Mouse (Mus musculus): ENCODE data around the gene Gm525. TPM values are rescaled to one million over a fixed set of nuclear protein-coding genes. Genes with fewer than 3 reads are reported as not detected.
"Not testable (repeated sequence)": the region's sequence is repeated elsewhere in the genome, so short reads cannot be mapped to it uniquely, and the experiment has no call there.

The Gm525 gene
- total RNA-seq, 2 experiments from 2014 or later: not detected

GRCm38 (mm10) chr11:89086208-89086809 lies 12.7 kb downstream of the Gm525 start:
- DNase-seq: no peak
- TF ChIP-seq CTCF (IDR thresholded peaks at IDR 0.05): no peak
- no peak overlapping the region for H3K27ac ChIP-seq
- intact Hi-C loops (cut with DNase I): no loop called here
- H3K4me3 ChIP-seq: no peak overlapping the region

- intact Hi-C loops (cut with DNase I): no loop called here
- TF ChIP-seq CTCF (IDR thresholded peaks at IDR 0.05): peak; percentile 42
- DNase-seq: no peak
- Histone ChIP-seq H3K27ac (no peak overlapping the region), H3K4me3 (no peak overlapping the region)
These were observed 15.1 kb downstream of the Gm525 start for GRCm38 (mm10) chr11:89088754-89089153.

GRCm38 (mm10) chr11:89090359-89090758 lies 16.7 kb downstream of the Gm525 start:
- H3K4me3 ChIP-seq, H3K27ac ChIP-seq, DNase-seq: not testable (repeated sequence)
- intact Hi-C loops (cut with DNase I): loop anchor here (10.0 kb wide), 1 partner anchor 634 kb away; no protein-coding TSS in a partner anchor

GRCm38 (mm10) chr11:89092714-89093113 lies 19.1 kb downstream of the Gm525 start:
- Histone ChIP-seq H3K4me3 (no peak overlapping the region), H3K27ac (peak overlapping the region; percentile 20; the same call in 1 of the 2 replicates)
- intact Hi-C loops (cut with DNase I): loop anchor here (10.0 kb wide), 1 partner anchor 632 kb away; no protein-coding TSS in a partner anchor
- no peak for TF ChIP-seq CTCF (IDR thresholded peaks at IDR 0.05)
- DNase-seq: peak; percentile 47

- Histone ChIP-seq H3K4me3 (no peak overlapping the region), H3K27ac (no peak overlapping the region)
- no peak for TF ChIP-seq CTCF (IDR thresholded peaks at IDR 0.05)
- DNase-seq: no peak
- intact Hi-C loops (cut with DNase I): loop anchor here (10.0 kb wide), 1 partner anchor 629 kb away; no protein-coding TSS in a partner anchor
These were observed 21.7 kb downstream of the Gm525 start for GRCm38 (mm10) chr11:89095306-89095705.

GRCm38 (mm10) chr11:89097292-89097691 lies 23.7 kb downstream of the Gm525 start:
- H3K4me3 ChIP-seq, DNase-seq: not testable (repeated sequence)
- H3K27ac ChIP-seq: peak overlapping the region; percentile 73; the same call in 1 of the 2 replicates
- intact Hi-C loops (cut with DNase I): loop anchor here (10.0 kb wide), 1 partner anchor 628 kb away; no protein-coding TSS in a partner anchor

GRCm38 (mm10) chr11:89098083-89098835 lies 24.6 kb downstream of the Gm525 start:
- H3K4me3 ChIP-seq: no peak overlapping the region
- no peak for TF ChIP-seq CTCF (IDR thresholded peaks at IDR 0.05)
- H3K27ac ChIP-seq: peak overlapping the region; percentile 79
- intact Hi-C loops (cut with DNase I): loop anchor here (2.0 to 10.0 kb wide), 2 partner anchors 89 to 627 kb away; no protein-coding TSS in a partner anchor
- peak; percentile 85 for DNase-seq

- no peak for TF ChIP-seq CTCF (IDR thresholded peaks at IDR 0.05)
- peak overlapping the region; percentile 79; the same call in 1 of the 2 replicates for H3K27ac ChIP-seq
- DNase-seq: no peak
- intact Hi-C loops (cut with DNase I): loop anchor here (2.0 to 10.0 kb wide), 2 partner anchors 88 to 626 kb away; no protein-coding TSS in a partner anchor
- no peak overlapping the region for H3K4me3 ChIP-seq
These were observed 25.3 kb downstream of the Gm525 start for GRCm38 (mm10) chr11:89098930-89099329.

- no peak; the same call in 1 of the 2 replicates for TF ChIP-seq CTCF (IDR thresholded peaks at IDR 0.05)
- DNase-seq: peak; percentile 91
- peak overlapping the region; percentile 70 for H3K4me3 ChIP-seq
- H3K27ac ChIP-seq: peak overlapping the region; percentile 84
- intact Hi-C loops (cut with DNase I): loop anchor here (2.0 kb wide), 2 partner anchors 64 to 202 kb away; partner anchors contain the start of gene Nog
These were observed 26.8 kb downstream of the Gm525 start for GRCm38 (mm10) chr11:89100403-89100802.

- H3K27ac ChIP-seq: peak overlapping the region; percentile 84
- intact Hi-C loops (cut with DNase I): loop anchor here (2.0 kb wide), 2 partner anchors 64 to 202 kb away; partner anchors contain the start of gene Nog
- DNase-seq: peak; percentile 76
These were observed 27.2 kb downstream of the Gm525 start for GRCm38 (mm10) chr11:89100826-89101321.

GRCm38 (mm10) chr11:89103166-89103565 lies 29.5 kb downstream of the Gm525 start:
- intact Hi-C loops (cut with DNase I): no loop called here
- Histone ChIP-seq H3K27ac (peak overlapping the region; percentile 84), H3K4me3 (no peak overlapping the region)
- peak; percentile 86 for DNase-seq
- no peak for TF ChIP-seq CTCF (IDR thresholded peaks at IDR 0.05)

More at GRCm38 (mm10) chr11:89100826-89101321, 27.2 kb downstream of the Gm525 start:
- TF ChIP-seq CTCF (IDR thresholded peaks at IDR 0.05): no peak
- peak overlapping the region; percentile 70 for H3K4me3 ChIP-seq

- Histone ChIP-seq H3K4me3 (no peak overlapping the region), H3K27ac (no peak overlapping the region)
- no peak for TF ChIP-seq CTCF (IDR thresholded peaks at IDR 0.05)
- peak; percentile 40 for DNase-seq
- intact Hi-C loops (cut with DNase I): no loop called here
These were observed 31.6 kb downstream of the Gm525 start for GRCm38 (mm10) chr11:89105211-89105610.

GRCm38 (mm10) chr11:89105823-89106222 lies 32.2 kb downstream of the Gm525 start:
- H3K4me3 ChIP-seq: no peak overlapping the region
- no peak overlapping the region for H3K27ac ChIP-seq
- no peak for DNase-seq
- intact Hi-C loops (cut with DNase I): no loop called here
- TF ChIP-seq CTCF (IDR thresholded peaks at IDR 0.05): no peak

Measured in gastrocnemius, adult 2 months (tissue).